Mouse (Mus musculus) adrenal gland, postnatal 10 days (tissue): ENCODE measurements at regions not wholly inside any gene's neighbourhood (a gene's known extent, or its start where the extent isn't known, plus 50 kb on each side); places are given as distances from the start of the nearest gene placed in this dataset.

Source experiments
- DNase-seq: peaks from one replicate; pipeline ENCODE4 v3.0.0; 2021; ENCODE audit warnings: mixed read lengths

DNA sequence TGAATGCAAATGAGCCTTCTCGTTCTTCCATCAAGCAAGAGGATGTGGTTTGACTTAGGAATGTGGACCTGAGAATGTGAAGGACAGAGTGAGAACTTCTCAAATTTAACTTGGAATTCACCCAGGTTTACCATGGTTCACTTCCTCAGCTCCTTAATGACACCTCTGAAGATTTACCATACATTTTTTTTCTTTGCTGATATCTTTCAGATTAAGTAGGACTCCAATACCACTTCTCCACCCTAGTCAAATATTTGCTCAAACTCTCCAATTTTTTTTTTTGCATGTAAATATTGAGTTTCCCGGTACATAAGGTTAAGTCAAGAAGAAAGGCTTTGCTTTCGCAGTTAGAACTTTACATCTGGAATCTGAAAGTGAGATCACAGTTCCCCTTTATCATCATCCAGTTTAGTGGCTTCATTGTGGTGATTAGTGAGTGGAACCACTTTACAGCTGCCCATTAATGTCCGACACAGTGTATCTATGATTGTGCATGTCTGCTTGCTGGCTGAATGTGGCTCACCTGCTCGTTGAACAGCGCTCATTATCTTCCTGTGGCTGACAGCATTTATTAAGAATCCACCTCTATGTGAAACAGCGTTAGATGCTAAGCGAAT is 446.0 kb upstream of the Adam34 start:
- DNase-seq = no peak

DNA sequence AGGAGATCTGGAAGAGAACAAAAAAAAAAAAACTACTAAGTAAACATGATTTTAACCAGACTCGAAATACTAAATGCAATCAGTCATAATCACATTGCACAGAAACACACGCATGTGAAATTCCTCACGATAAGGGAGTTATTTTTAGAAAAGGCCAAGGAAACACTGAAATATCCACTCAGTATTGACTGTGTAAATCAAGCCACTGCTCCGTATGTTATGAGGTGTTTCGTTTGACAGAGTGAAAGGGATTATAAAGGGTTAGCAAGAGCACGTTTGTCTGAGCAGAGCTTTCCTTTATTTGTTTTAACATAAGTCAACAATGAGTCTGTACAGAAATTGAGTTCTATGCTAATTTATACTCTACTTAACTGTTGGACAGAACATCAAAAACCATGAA is 455.3 kb upstream of the Adam34 start:
- no peak for DNase-seq

GRCm38 (mm10) chr8:44177016-44177415 is 467.2 kb upstream of the Adam34 start:
- DNase-seq = no peak

DNA sequence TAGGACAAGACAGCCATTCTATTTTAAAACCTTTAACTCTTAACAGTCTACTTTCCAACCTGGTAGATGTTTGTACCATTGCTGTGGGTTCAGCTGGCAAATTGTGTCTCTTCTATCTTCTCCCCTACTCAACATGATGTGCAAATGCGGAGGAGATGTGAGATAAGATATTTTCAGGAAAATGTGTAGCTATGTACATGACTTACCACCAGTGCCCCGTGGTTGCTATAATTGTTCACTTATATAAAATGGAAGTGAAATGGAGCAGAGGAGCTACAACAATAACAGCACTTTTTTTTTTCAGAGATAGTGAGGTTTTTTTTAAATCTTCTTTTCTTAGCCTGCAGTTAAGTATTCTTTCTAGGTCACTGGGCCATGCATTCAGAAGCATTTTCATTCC is 492.4 kb upstream of the Adam34 start:
- DNase-seq = no peak

- no peak for DNase-seq
Observed at GRCm38 (mm10) chr8:44206391-44207170, 496.7 kb upstream of the Adam34 start.

DNA sequence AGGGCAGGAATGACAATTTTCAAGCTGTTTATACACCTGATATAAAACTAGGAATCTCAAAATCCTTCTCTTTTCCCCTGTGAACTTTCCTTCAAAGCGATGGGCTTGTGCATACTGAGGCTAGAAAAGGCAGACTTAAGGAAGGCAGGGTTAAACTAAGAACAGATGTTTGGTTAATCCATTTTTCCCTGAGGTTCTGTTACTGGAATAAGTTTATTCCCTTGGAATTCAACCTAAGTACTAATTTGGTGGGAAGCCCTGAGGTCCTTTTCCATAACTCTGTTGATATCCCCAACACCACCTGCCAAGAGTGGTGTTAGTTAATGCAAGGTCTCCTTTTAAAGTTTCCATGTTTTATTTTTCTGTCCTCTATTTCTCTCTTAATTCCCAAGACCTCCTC is 512.5 kb upstream of the Adam34 start:
- DNase-seq = no peak

DNA sequence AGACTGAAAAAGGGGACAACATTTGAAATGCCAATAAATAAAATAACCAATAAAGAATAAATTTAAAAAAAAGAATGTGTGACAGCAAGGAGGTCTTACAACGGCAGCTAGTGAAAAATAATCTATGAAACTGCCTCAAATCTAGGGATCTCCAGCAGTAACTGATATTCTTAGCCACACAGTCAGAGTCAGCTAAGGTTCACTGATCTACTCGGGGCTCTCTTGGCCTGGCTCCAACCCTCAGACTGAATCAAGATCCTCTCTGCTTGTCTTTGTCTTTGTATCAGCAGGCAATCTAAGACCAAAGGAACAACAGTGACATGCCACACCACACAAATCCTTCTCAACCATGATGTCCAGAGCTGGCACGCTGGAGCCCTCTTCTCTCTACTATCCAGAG is 542.5 kb upstream of the Adam34 start:
- no peak for DNase-seq

DNA sequence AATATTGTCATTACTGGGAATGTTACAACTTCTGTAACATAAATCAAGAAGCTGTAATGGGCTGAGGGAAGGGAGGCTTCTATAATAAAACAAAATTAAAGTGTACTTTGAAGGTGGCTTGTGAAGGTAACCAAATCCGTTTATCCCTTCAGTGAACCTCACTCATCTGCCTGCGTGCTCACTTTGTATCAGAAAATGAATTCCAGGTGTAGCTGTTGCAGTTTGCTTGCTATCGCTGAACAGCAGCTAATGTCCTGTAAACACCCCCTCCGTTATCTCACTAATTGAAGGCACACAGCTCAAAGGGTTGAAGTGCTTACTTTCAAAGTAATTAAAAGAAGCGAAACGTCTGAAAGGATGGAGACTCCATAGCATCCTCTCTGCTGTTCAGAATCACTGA is 547.2 kb upstream of the Adam34 start:
- DNase-seq = no peak

GRCm38 (mm10) chr8:44261039-44261438 is 551.2 kb upstream of the Adam34 start:
- DNase-seq = no peak

DNA sequence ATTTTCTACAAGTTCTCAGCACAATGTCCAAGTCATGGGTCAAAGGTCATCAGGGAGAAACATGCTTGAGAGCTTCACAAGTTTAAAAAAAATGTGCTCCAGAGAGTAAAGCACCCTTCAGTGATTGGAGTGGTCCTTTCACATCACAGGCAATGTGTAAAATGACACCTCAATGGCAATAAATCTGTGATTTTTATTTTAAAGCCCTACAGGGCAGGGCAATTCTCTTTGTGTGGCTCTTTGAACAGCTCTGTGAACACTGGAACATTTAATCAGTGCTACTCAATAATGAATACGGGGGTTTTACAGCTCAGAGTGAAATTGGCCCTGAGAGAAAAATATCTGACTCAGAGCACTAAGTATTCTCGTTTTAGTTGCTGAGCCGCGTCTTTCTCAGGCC is 563.5 kb upstream of the Adam34 start:
- DNase-seq = no peak

GRCm38 (mm10) chr8:44318216-44318615 is 608.4 kb upstream of the Adam34 start:
- DNase-seq = no peak

GRCm38 (mm10) chr8:44334323-44334993 is 600.8 kb upstream of the Fat1 start:
- DNase-seq = no peak

DNA sequence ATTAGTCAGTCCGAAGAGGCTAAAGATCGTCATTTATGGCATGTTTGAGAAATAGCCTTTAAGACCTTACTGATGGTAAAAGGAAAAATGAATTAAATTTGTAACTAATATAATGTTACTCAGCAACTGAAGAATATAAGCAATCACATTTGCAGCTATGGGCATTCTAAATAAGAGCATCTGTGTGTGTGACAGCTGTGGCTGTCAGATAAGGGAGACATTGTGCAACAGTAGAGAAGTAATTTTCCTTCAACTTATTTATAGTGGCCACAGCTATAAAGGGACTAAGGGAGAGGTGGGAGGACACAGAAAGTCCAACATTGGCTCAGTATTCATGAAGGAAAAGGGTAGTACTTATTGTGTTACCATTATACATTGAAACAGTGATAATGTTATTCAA is 591.8 kb upstream of the Fat1 start:
- no peak for DNase-seq

DNA sequence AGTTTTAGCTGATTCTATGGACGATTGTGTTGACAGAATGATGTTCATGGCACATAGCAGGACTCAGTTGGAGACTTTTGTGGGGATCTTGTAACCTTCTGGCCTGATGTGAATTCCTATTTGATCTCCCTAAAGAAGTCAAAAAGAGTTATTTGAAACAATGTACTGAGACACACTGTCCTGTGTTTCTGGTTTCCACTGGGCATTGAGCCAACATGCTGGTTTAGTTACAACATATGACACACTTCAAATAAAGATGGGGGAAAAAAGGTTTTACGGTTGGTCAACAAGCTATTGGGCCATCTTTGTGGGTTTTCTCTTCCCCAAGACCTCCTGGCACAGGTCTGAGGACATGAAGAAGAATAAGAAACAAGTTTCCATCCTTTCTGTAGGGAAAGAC is 591.3 kb upstream of the Fat1 start:
- peak; percentile 7 for DNase-seq

DNA sequence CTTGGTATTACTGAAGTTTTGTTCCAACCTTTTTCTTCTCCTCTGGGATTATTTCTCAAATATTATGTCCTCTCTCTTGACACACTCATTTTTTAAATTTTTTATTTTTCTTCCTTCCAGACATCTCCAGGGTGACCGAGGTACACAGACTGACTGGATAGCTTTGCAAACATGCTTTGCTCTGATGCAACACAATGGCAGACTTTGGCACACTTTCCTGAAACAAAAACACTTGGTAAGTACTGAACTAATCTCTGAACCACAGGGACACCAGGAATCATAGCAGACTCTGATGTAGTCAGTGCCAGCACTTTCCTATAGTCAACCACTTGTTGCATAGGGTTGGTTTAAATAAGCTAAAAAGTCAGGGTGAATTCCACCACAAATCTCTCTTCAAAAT is 587.8 kb upstream of the Fat1 start:
- peak; percentile 7 for DNase-seq

- DNase-seq = peak; percentile 1
Observed at GRCm38 (mm10) chr8:44373987-44374386, 561.3 kb upstream of the Fat1 start.

DNA sequence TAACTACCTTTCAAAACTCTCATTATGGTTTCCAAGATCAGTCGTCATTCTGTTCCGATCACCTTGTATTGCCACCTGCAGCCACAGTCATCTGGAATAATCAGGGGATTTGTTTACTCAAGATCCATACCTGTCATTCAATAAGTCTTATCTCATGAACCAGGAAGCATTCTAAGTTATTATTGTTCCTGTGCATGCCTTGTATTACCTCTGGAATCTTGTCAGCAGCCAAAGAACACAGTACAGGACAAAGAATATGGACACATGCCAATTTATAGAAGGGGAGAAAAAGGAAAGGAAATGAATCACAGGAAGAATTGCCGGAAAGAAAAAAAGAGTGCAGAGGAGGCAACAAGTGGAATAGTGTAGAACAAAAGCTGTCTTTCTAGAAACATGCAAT is 557.5 kb upstream of the Fat1 start:
- DNase-seq = no peak

- no peak for DNase-seq
Observed at GRCm38 (mm10) chr8:44408462-44408861, 526.8 kb upstream of the Fat1 start.

DNA sequence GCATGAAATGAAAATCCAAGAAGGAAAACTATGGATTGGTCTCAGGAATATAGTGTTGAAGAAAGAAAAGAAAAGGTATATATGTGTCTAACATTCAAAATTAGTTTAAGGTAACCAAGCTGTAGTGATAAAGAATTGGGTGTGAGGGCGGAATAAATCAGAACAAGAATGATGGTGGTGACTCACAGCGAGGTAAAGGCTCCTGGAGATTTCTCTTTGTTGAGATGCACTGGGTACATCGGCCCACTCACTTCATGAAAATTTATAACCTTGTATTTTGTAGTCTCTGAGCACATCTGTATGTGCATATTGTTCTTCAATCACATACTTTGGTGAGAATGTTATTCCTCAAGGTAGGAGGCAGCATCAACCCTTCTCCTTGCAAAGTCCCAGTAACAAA is 525.0 kb upstream of the Fat1 start:
- no peak for DNase-seq

DNA sequence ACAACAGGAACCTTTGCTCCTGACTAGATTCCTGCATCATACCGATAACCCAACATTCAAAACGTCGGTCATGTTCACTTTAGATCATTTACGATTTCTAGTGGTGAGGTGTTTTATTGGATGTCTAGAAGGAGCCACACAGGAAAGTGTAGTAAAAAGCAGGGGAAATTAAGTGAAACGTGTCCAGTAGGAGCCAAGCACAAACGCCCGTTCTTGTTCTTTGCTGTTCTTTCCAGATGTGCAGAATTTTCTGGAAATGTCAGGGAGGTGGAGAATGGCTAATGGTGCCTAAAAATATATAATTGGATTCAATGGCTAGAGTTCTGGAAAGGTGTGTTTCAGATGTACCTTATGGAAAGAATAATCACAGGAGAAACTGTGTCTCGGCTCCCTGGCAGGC is 517.2 kb upstream of the Fat1 start:
- DNase-seq = no peak

- DNase-seq = no peak
Observed at GRCm38 (mm10) chr8:44455433-44455832, 479.8 kb upstream of the Fat1 start.

DNA sequence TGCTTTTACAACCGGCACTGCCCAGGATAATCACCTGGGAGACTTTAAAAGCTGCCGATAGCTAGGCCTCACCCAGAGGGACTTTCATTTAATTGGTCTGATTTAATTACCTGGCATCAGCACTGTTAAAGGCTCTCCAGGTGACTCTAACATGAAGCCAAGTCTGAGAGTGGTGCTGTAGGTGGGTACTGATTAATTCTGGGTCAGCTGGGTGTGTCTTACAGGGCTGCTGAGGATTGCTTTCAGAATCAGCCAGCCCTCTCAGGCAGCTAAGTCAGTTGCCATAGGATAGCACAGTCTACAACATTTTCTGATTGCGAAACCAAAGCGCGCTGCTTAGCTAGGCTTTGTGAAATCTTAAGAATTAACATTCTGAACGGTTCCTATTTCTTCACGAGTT is 478.9 kb upstream of the Fat1 start:
- DNase-seq = no peak

DNA sequence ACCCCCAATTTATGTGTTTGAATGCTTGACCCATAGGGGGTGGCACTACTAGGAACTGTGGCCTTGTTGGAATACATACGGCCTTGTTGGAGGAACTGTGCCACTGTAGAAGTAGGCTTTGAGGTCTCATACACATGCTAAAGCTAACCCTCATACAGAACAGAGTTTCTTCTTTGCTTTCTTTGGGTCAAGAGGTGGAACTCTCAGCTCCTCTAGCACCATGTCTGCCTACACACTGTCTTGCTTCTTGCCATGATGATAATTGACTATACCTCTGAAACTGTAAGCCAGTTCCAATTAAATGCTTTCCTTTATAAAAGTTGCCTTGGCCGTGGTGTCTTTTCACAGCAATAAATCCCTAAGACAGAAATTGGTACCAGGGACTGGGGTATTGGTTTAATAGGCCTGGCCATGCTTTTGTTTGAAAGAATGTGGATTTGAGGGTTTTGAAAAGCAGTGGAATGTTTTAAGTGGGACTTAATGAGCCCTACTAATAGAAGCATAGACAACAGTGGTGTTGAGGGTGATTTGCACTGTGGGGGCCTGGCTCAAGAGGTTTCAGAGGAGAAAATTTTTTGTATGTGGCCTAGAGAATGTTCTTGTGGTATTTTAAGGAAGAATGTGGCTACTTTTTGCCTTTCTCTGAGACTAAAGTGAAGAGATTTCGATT is 468.7 kb upstream of the Fat1 start:
- no peak for DNase-seq
